Mouse (Mus musculus): ENCODE results near the gene Cckar.

Cckar gene

DNA sequence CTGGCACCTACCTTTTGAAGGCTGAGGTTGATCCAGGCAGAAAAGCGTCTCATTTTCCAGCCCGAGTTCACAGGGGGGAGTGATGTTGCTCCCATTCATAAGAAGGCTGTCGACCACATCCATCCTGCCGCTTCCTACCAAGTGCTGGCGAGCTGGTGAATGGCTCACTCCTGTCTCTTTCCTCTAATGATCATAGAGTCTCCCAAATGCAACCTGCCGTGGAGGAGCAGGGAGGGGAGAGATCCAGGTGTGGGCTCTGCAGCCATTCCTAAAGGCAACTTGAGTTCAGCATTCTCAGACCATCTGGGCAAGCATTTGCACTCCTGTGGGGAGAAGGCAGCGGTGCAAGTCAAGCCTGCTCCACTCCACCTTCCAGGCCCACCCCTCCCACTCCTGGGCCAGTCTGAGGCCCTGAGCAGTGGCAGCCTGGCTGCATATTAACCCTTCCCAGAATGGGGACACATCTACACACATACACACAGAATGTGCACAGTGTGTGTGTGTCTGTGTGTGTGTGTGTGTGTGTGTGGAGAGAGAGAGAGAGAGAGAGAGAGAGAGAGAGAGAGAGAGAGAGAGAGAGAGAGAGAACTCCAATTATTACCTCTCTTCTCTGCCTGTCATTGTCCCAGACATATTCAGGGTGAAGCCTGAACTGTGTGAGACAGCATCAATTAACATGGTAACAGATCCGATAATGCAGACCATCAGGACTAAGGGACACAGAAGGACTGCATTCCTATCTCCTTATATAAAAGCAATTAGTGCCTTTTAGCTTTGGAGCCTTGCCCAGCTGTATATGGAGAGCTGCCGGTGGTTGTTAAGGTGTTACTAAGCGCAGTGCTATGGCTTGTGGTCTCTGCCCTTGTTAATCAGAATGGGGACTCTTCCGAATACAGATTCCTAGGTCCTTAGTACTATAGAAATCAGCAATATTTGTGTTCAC, at the start of gene Cckar:
Gene Cckar, minus strand, starts transcription at position 471 of the 943 bp plus-strand sequence.
- no peak for DNase-seq (ENCODE audit: extremely low spot score, low spot score)

DNA sequence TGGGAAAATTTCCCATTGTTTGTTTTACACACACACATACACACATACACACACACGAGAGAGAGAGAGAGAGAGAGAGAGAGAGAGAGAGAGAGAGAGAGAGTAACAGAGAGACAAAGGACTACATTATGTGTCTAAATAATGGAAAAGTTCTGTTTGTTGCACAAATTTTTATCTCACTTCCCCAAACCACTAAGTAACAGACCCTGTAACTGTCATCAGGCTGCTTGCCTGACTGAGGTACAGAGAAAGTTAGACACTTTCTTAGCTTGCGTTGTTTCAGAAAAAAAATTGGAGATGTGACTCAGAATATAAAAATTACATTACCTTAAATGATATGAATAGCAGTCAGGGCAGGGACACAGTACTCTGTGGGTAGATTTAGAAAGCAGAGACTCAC, 36.6 kb upstream of the Cckar start:
- no peak for DNase-seq (ENCODE audit: extremely low spot score, low spot score)

DNA sequence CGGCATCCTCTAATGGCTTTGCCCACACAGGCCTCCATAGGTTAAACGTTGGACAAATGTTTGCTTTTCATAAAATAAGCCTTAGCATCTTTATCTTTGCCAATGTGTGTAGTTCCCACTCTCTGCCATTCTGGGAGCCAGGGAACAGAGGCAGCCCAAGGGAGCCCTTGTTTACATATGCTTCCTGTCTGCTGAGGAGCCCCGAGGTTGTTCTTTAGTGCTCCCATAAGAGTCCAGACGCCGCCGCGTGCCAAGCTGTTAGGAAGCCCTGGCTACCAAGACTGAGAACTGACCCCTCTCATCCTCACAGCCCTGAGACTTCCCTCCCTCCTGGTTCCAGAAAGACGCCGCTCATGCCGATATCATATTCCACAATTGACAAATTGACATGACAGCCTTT, 25.4 kb upstream of the Cckar start:
- no peak for DNase-seq (ENCODE audit: extremely low spot score, low spot score)

DNA sequence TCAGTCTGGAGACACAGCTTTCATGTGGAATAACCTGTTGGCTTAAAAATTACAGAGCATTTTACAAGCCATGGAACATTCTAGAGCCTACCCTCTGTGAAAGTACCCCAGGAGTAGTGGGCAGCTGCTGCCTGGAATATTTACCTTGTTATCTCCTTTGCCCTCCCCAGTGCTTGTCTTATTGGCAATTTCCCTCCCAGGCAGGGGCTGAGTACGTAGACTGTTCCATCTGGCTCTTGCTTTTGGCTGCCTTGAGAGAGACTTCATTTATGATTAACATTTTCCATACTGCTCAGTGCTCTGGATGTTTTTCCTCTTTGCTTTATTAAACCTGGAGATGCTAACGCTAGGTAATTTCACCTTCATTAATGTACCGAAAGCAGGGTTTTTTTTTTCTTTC, 20.1 kb upstream of the Cckar start:
- no peak for DNase-seq (ENCODE audit: extremely low spot score, low spot score)

DNA sequence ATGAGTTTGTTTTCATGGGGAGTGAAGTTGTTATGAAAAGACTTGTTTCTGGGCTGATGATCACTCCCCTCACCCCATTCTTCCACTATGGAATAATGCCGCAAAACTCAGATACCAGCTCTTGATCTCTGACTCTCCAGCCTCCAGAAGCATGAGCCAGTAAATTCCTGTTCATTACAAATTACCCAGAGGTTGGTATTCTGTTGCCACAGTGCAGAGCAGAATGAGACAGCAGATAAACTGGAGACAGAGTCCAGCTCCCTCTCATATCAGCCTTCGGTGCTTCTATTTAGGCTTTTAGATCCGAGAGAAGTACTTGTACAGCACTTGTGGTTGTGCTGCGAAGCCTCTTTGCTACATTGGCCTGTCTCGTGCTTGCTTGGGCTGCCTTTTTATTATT, 18.5 kb upstream of the Cckar start:
- no peak for DNase-seq (ENCODE audit: extremely low spot score, low spot score)

DNA sequence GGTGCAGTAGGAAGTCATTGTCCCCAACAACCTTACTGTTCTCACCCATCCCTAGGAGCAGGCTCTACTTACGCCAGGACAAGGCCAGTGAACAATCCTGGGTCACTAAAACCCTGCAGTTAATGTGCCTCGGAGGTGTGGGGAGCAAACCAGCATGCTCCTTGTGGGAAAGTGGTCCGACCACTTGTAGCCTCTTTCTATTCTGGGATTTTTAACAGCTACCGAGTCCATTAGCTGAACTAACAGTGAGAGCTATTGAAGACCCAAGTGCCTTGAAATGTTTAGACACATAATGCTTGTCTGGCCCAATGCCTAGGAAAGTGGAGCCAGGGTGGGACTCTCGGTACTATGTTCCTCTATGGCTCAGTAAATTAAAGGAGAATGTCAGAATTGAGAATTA, 9.0 kb upstream of the Cckar start:
- no peak for DNase-seq (ENCODE audit: extremely low spot score, low spot score)

DNA sequence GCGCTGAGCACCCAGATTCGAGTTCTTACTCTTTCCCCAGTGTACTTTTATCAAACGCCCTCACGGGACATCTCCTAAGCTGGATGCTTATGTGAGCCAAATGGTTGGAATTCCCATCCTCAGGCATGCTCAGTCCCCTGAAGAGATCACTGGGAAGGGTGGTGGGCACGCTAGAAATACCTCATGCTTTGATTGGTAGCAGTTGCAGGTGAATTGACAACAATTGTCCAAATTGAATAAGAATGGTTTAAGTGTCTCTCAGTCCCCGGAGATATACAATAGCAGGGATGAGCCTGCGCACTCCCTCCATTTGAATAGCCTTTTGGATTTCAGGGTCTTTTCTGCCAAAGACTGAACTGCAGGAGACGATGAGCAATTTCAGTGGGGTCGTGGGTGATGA, 3.8 kb upstream of the Cckar start:
- DNase-seq (ENCODE audit: extremely low spot score, low spot score): no peak

DNA sequence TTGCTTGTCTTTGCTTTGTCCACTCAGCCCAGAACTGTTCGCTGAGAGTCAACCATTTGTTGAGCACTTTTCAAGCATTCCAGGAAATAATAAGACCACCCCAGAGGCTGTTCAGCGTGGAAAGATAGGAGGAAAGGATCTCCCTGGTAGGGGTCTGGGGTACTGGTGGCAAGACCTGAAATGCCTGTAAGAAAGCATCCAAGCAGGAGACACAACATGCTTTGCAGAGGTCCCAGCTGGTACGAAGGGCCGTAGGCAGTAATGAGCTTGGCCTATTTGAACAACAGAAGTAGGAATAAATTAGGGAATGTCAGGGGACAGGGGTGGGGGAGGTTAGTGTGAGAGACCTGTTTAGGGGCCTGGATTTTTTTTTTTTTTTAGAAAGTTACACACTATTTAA, 686 bp upstream of the Cckar start:
- DNase-seq (ENCODE audit: extremely low spot score, low spot score): no peak

DNA sequence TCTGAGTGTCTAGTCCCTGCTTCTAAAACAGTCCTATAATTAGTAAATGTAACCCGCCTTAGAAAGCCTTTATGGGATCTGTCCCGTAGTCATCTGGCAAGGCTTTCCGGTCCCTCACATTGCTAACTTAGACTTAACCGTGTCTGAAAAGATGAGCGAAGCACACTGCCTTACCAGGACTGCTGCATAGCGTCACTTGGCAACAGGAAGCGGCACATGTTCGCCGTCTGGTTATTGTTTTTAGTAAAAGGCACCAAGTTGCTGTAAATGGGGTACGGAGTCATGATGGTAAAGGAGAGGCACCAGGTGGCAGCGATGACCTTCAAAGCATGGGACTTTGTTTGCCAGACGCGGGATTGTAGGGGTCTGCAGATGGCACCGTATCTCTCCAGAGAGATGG, 4.8 kb downstream of the Cckar start:
- no peak for DNase-seq (ENCODE audit: extremely low spot score, low spot score)

DNA sequence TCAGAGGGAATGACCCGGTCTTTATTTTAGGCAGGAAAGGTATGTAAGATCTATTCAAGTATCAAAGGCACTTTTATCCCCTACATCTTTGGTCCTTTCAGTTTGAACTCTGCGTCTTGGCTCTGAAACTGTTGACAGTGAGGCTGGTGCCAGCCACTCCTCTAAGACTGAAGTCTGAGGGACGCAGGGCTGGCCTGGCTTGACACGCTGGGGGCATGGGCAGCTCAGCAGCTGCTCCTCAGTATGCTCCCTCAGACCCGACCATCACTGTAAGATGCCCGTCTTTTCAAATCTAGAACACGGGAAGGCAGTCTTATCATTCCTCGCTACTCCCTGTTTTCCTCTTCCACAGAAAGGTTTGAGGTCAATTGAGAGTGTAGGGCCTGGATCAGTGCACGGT, 9.7 kb downstream of the Cckar start:
- no peak for DNase-seq (ENCODE audit: extremely low spot score, low spot score)

DNA sequence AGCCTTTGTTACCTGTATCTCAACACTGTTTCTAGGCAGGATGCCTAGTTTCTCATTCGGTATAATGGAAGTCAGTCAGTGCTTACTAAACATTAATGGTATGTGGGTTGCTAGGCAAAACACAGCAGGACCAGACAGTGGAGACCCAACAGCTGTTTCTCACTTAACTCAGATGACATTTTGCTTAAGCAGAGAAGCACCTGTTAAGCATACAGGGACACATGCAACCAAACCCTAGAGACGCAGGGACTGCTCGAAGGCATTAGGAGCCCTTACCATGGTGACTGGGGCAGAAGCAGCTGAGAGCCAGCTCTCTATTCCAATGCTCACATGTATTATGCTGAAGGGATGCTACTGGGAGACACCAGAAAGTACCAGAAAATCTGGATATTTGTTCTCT, 10.8 kb downstream of the Cckar start:
- DNase-seq (ENCODE audit: extremely low spot score, low spot score): no peak

DNA sequence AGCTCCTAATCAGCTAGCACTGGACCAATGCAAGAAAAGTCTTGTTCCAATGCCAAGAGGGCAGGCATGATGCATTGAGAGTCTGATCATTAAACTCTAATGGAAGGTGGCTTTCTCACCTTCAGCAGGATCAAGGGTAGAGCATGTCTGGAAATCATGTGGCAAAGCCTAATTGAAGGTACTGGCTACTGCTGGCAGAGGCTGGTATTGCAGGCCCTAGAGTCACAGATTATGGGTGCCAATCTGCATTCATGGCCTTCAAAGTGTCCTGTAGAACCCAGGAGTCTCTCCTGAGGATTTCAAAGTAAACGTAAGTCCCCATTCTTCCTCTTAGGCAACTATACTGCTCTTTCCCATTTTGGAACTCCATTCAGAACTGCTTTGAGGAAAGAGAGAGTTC, 14.8 kb downstream of the Cckar start:
- no peak for DNase-seq (ENCODE audit: extremely low spot score, low spot score)

DNA sequence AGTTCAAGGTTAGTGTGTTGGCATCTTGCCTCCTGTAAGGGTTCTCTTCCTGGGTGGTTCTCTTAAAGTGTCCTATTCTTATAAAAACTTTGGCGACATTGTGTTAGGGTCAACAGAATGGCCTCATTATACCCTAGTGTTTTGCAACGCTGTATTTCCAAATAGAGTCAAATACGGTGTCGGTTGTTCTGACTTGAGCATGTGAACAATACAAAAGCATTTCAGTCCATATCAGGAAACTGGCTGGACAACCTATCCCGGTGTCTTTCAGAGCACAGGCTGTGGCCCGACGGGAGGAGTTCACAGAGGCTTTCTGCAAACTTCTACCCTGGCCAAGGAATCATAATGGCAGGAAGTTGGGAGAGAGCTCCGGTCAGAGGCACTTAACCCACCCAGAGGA, 15.4 kb downstream of the Cckar start:
- DNase-seq (ENCODE audit: extremely low spot score, low spot score): no peak

DNA sequence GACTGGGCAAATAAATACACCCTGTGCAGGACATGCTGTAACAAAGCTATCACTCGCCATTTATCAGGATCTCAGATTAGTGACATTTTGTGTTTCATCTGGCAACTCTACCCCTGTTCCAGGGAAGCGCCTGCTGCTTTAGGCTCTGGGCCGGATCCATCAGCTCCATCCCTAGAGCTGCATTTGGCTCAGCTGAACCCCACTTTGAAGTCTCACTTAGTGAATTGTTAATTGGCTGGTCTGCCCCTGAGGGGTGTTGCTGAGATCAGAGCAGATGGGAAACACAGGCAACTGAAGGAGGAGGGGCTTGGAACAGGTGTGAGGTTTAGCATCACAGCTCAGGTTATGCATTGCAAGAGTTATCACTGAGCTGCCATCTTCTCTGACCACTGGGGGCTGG, 15.9 kb downstream of the Cckar start:
- no peak for DNase-seq (ENCODE audit: extremely low spot score, low spot score)

DNA sequence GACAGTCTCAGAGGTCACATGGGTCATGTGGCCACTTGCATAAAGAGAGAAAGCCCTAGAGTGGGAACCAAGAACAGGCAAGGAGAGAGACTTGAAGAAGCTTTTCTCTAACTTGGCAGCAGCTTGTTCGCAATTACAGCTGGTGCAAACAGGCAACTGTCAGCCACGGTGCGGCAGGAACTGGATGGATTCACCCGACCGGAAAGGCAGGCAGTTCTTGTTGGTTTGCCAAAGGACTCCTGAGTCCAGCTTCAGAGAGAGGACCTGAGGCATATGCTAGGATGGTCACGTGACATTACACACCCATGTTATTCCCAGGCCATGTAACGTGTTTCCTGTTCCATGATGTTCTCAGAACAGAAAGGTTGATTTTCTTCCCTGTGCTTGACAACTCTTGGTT, 19.2 kb downstream of the Cckar start:
- DNase-seq (ENCODE audit: extremely low spot score, low spot score): no peak

DNA sequence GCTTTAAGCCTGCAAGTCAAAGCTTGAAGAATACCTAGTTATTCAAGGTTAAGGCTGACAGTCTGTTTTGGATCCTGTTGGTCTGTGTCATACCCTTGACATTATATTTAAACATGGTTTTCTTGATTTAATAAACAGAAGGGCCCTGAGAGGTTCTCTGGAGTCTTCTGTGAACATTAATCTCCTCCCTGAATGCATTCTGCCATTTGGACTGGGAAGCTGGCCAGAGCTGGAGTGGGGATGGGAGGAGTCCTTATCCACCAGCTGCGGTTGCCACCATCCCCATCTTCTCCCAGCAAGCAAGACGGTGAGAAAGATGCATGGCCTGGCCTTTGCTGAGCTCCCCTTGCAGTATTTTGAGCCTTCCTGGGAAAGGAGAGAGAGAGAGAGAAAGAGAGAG, 21.1 kb downstream of the Cckar start:
- no peak for DNase-seq (ENCODE audit: extremely low spot score, low spot score)

DNA sequence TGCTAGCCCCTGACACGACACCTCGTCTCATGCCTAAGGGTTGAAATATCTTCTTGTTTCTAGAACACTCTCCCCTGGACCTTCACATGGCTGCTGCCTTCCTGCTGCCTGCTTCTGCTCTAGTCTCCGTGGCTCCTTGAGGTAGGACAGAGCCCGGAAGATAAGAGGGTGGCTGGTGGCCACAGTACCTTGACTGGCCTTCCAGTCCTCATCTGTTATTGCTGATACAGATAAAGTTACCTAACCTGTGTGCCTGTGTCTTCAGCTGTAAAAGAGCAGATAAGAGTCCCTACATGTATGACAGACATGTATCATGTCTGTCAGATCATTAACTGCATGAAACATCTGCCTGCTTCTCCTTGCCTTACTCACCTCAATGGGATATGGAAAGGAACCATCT, 21.9 kb downstream of the Cckar start:
- DNase-seq (ENCODE audit: extremely low spot score, low spot score): no peak

DNA sequence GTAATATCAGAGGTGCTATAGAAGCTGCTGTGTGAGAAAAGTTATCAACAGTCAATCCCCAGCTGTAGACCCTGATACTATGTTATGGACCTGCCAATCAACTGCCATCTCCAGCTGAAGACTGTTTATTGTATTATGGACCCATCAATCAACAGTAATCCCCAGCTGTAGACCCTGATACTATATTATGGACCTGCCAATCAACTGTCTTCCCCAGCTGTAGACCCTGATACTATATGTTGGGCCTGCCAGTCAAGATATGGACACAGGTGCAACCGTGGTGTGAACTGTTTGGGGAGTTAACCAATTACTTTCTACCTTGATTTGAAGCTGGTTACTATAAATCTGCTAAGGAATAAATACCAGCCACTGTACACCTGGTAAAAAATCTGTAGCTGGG, 23.1 kb downstream of the Cckar start:
- no peak for DNase-seq (ENCODE audit: extremely low spot score, low spot score)

DNA sequence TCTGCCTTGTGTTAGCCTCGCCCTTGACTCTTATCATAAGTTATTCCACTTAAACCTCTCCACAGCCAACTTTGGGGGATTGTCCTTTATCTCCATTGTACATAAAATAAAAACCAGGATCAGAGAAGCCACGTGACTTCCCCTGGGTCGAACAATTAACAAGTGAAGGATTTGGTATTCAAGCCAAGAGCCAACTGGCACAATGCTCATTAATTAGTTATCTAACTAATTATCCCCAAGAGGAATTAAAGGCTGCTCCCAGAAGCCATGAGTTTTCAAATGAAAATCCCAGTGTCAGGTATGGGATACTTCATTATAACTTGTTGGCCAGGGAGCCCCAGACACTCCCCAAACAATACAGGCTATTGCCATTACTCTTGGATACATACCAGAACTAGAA, 23.6 kb downstream of the Cckar start:
- DNase-seq (ENCODE audit: extremely low spot score, low spot score): no peak

DNA sequence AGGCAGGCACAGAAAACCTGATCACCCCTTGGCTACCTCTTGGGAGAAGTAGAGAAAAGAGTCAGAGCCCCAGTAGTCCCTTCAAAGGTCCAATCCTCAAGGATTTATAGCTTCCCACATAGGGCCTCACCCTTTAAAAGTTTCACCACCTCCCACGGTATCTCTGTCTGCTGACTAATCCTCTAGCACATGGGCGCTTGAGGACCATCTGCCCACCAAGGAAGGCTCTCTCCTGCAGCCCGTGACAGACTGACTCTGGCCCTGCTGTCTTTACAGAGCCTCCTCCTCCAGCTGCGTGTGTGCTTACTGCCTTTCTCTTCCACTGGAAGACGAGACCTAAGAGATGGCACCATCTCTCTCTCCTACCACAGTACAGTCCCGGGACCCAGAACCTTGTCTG, 27.9 kb downstream of the Cckar start:
- no peak for DNase-seq (ENCODE audit: extremely low spot score, low spot score)

DNA sequence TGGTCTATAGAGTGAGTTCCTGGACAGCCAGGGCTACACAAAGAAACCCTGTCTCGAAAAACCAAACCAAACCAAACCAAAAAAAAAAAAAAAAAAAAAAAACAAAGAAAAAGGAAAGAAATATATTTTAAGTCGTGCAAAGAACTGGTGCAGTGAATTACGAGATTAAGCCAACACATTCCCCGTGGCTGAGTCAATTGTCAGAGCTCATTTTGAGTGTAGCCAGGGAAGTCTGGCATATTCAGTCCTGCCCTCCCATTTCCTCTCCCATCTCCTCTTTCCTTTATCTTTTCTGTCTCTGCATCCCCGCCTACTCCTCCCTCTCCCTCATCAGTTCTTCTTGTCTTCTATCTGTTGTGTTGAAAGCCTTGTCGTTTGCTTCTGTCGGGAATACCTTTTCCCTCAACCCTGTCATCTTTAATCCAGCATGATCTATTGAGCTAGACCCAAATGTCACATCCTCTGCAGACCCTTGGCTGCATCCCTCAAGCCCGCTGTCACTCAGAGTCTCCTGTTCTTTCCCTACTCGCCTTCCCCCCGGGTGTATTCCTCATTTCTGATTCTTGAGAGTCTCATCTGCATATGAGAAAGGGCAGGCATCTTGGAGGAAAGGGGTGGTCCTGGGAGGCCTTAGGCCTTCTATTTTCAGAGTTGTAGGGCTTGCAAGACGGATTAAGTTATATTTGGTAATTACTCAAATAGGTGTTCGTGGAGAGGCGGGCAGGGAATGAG, 29.3 kb downstream of the Cckar start:
- DNase-seq (ENCODE audit: extremely low spot score, low spot score): no peak

DNA sequence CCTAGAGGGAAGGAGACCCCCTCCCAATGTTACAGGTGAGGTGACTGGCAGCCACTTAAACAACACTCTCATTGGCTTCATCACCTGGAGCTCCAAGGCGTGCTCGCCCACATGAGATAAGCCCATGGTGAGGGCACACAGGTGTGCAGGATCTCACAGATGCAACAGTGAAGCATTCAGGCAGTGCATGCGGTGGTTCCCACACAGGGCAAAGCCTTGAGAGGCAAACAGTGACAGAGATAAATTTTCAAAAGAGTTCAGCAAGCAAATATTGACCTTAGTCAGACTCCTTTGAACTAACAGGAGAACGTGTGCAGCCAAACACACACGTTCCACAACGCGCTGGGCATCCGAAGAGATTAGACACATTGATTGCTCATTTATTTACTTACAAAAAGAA, 30.8 kb downstream of the Cckar start:
- no peak for DNase-seq (ENCODE audit: extremely low spot score, low spot score)
